Mouse (Mus musculus) C2C12 (cell line): ENCODE data around the gene Slc7a9.

Experiments
- CTCF ChIP-seq: IDR thresholded peaks from one replicate; pipeline ENCODE4 v1.5.1; 2011; ENCODE audit not compliant: control insufficient read depth, insufficient read depth, insufficient read length
- MYOD1 ChIP-seq: IDR thresholded peaks from one replicate; pipeline ENCODE4 v1.6.1; 2011; ENCODE audit warnings: low read depth; ENCODE audit not compliant: control insufficient read depth, insufficient read length
- MYOG ChIP-seq: IDR thresholded peaks from one replicate; pipeline ENCODE4 v1.6.1; 2011; ENCODE audit not compliant: control insufficient read depth, insufficient read length; ENCODE audit errors: extremely low read depth
- USF1 ChIP-seq: IDR thresholded peaks from one replicate; pipeline ENCODE4 v1.6.1; 2011; ENCODE audit warnings: low read depth, mild to moderate bottlenecking, control low read depth, moderate library complexity

- no peak for TF ChIP-seq USF1
- TF ChIP-seq CTCF: no peak
- no peak for TF ChIP-seq MYOG
- TF ChIP-seq MYOD1: no peak
These were observed 13.3 kb upstream of the Slc7a9 start for GRCm38 (mm10) chr7:35435266-35435665.
